In the genomic region with DNA sequence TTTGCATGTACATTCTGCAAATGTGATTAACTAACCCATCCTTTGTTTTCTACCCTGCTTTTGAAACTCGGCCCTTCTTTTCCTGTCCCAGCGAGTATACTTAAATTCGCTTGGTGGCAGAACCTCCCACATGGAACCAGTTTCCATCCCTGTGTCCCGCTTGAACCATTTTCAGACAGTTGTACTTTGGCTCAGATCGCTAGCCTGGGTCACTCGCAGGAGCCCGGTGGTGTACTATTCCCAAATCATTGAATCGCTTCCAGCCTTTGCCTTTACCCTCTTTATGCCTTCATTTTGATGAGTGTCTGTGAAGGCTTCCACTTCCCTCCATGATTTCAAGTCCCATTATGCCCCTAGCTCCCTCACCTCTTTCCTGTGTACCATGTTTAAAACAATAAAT, we compare ENCODE assay signal across 22 mouse cellular contexts. TPM values are rescaled to one million over a fixed set of nuclear protein-coding genes. Genes with fewer than 3 reads are reported as not detected.
A peak's percentile ranks its signal among the peaks of the same experiment; 100 is the strongest.
DNase-seq lines count a peak whose midpoint lies in the region; ATAC-seq and TF ChIP-seq lines count a peak whose summit lies in the region.
"Had no signal": no experiment of that assay in that cellular context is flagged by ENCODE, and none has a peak within 500 bp of the region (broad histone marks: within the 10 kb centered on the region; RNA-seq: fewer than 3 reads in every experiment).

No protein-coding gene starts in this region.

- DNase-seq in forebrain, embryonic 14.5 days (ENCODE audit: low spot score) = no peak
- DNase-seq in hindbrain, postnatal 0 days (ENCODE audit: low spot score) = no peak
- DNase-seq in midbrain, postnatal 0 days (ENCODE audit: low spot score) = no peak
- no peak for DNase-seq in gastrocnemius, postnatal 25 days
- no peak for DNase-seq in ovary, postnatal 14 days (ENCODE audit: low spot score)
- DNase-seq in spleen, postnatal 14 days (ENCODE audit: low spot score in 2 of 2) = no peak
- DNase-seq: adrenal gland, postnatal 36 days; heart, postnatal 4 days; kidney, adult 2 months; kidney, postnatal 14 days; spleen, adult 18-20 months; thymus, postnatal 25 days had no signal

- no peak for TF ChIP-seq CTCF in hindbrain, postnatal 0 days (IDR thresholded peaks at IDR 0.05; ENCODE audit: low read depth)
- TF ChIP-seq CTCF in midbrain, postnatal 0 days (IDR thresholded peaks at IDR 0.05) = no peak

- H3K4me1 ChIP-seq in forebrain, embryonic 14.5 days (ENCODE audit: control insufficient read depth, insufficient read depth, low read length) = peaks cover 14% of the 10 kb centered on the region
- H3K4me1 ChIP-seq in forebrain, embryonic 16.5 days (replicated peaks; ENCODE audit: control insufficient read depth, insufficient read depth, low read length) = peaks cover 35% of the 10 kb centered on the region
- peaks cover 37% of the 10 kb centered on the region for H3K4me1 ChIP-seq in hindbrain, embryonic 12.5 days
- peaks cover 4% of the 10 kb centered on the region; the same call in 1 of the 2 replicates for H3K4me1 ChIP-seq in hindbrain, postnatal 0 days (ENCODE audit: insufficient read depth, low read length)
- H3K4me1 ChIP-seq in midbrain, postnatal 0 days (ENCODE audit: insufficient read depth, low read length) = peaks cover 11% of the 10 kb centered on the region

- H3K9me3 ChIP-seq in forebrain, embryonic 14.5 days (replicated peaks; ENCODE audit: control insufficient read depth, low read length) = no peaks in the 10 kb centered on the region
- no peaks in the 10 kb centered on the region for H3K9me3 ChIP-seq in forebrain, embryonic 16.5 days (ENCODE audit: control insufficient read depth, low read length)
- no peaks in the 10 kb centered on the region for H3K9me3 ChIP-seq in hindbrain, embryonic 12.5 days (replicated peaks)
- no peaks in the 10 kb centered on the region for H3K9me3 ChIP-seq in hindbrain, postnatal 0 days (ENCODE audit: low read length)
- H3K9me3 ChIP-seq in midbrain, postnatal 0 days (ENCODE audit: low read length) = no peaks in the 10 kb centered on the region
- H3K9me3 ChIP-seq: embryonic facial prominence, embryonic 12.5 days; heart, embryonic 13.5 days; limb, embryonic 13.5 days; stomach, embryonic 15.5 days had no signal

- H3K27ac ChIP-seq in forebrain, embryonic 14.5 days (ENCODE audit: low read depth, low read length) = no peak overlapping the region
- H3K27ac ChIP-seq in forebrain, embryonic 16.5 days (ENCODE audit: low read length) = no peak overlapping the region
- H3K27ac ChIP-seq in hindbrain, embryonic 12.5 days = no peak overlapping the region
- H3K27ac ChIP-seq in hindbrain, postnatal 0 days = 0 out of 2 replicates have a peak overlapping the region, but pooled peaks have one; percentile 20
- H3K27ac ChIP-seq in midbrain, postnatal 0 days (ENCODE audit: low read depth, low read length) = no peak overlapping the region
- H3K27ac ChIP-seq: embryonic facial prominence, embryonic 12.5 days; heart, embryonic 13.5 days; limb, embryonic 13.5 days; liver, embryonic 14.5 days; stomach, embryonic 15.5 days had no signal

- no peaks in the 10 kb centered on the region for H3K36me3 ChIP-seq in forebrain, embryonic 14.5 days (ENCODE audit: control insufficient read depth, insufficient read depth, low read length)
- no peaks in the 10 kb centered on the region for H3K36me3 ChIP-seq in forebrain, embryonic 16.5 days (ENCODE audit: control insufficient read depth, insufficient read depth)
- H3K36me3 ChIP-seq in hindbrain, embryonic 12.5 days = no peaks in the 10 kb centered on the region
- no peaks in the 10 kb centered on the region for H3K36me3 ChIP-seq in hindbrain, postnatal 0 days (ENCODE audit: insufficient read depth, low read length)
- no peaks in the 10 kb centered on the region for H3K36me3 ChIP-seq in midbrain, postnatal 0 days (ENCODE audit: insufficient read depth, low read length)
- H3K36me3 ChIP-seq: embryonic facial prominence, embryonic 12.5 days; heart, embryonic 13.5 days; limb, embryonic 13.5 days; stomach, embryonic 15.5 days had no signal

- H3K9ac ChIP-seq in forebrain, embryonic 14.5 days (ENCODE audit: low read length) = no peak overlapping the region
- no peak overlapping the region for H3K9ac ChIP-seq in forebrain, embryonic 16.5 days (replicated peaks; ENCODE audit: low read depth, low read length)
- no peak overlapping the region for H3K9ac ChIP-seq in hindbrain, embryonic 12.5 days
- no peak overlapping the region; the same call in 1 of the 2 replicates for H3K9ac ChIP-seq in hindbrain, postnatal 0 days (replicated peaks; ENCODE audit: low read length)
- no peak overlapping the region for H3K9ac ChIP-seq in midbrain, postnatal 0 days (replicated peaks; ENCODE audit: low read length, poor library complexity, severe bottlenecking)
- H3K9ac ChIP-seq: embryonic facial prominence, embryonic 12.5 days; heart, embryonic 13.5 days; limb, embryonic 13.5 days; liver, embryonic 14.5 days; stomach, embryonic 15.5 days had no signal

- no peak overlapping the region for H3K4me3 ChIP-seq in forebrain, embryonic 14.5 days (ENCODE audit: low read depth, low read length)
- H3K4me3 ChIP-seq in forebrain, embryonic 16.5 days (replicated peaks; ENCODE audit: low read length) = no peak overlapping the region
- peak overlapping the region; percentile 66 for H3K4me3 ChIP-seq in hindbrain, embryonic 12.5 days
- H3K4me3 ChIP-seq in hindbrain, postnatal 0 days (ENCODE audit: low read length) = peak overlapping the region; percentile 42
- no peak overlapping the region for H3K4me3 ChIP-seq in midbrain, postnatal 0 days (ENCODE audit: low read depth, low read length)
- H3K4me3 ChIP-seq: embryonic facial prominence, embryonic 12.5 days; limb, embryonic 13.5 days; myocyte; stomach, embryonic 15.5 days had no signal

- ATAC-seq in forebrain, embryonic 14.5 days = no peak
- ATAC-seq in forebrain, embryonic 16.5 days = no peak
- ATAC-seq in hindbrain, embryonic 12.5 days (ENCODE audit: low FRiP score) = no peak
- no peak for ATAC-seq in hindbrain, postnatal 0 days
- no peak for ATAC-seq in midbrain, postnatal 0 days (ENCODE audit: low FRiP score)
- ATAC-seq: lung, postnatal 0 days had no signal

- H3K27me3 ChIP-seq in forebrain, embryonic 14.5 days (replicated peaks; ENCODE audit: control insufficient read depth, insufficient read depth, low read length) = peaks cover 39% of the 10 kb centered on the region
- peaks cover 35% of the 10 kb centered on the region for H3K27me3 ChIP-seq in forebrain, embryonic 16.5 days (replicated peaks; ENCODE audit: control insufficient read depth, insufficient read depth, low read length)
- peaks cover 47% of the 10 kb centered on the region for H3K27me3 ChIP-seq in hindbrain, embryonic 12.5 days
- peaks cover 15% of the 10 kb centered on the region for H3K27me3 ChIP-seq in hindbrain, postnatal 0 days (ENCODE audit: insufficient read depth, low read length)
- peaks cover 43% of the 10 kb centered on the region for H3K27me3 ChIP-seq in midbrain, postnatal 0 days (ENCODE audit: insufficient read depth, low read length)

- WGBS in forebrain, embryonic 14.5 days = 58% methylated on average over 8 of the region's 8 CpGs
- 63% methylated on average over 8 of the region's 8 CpGs for WGBS in forebrain, embryonic 16.5 days
- 65% methylated on average over 8 of the region's 8 CpGs for WGBS in hindbrain, embryonic 12.5 days
- 57% methylated on average over 8 of the region's 8 CpGs for whole genome bisulfite sequencing in hindbrain, postnatal 0 days
- WGBS in midbrain, postnatal 0 days = 49% methylated on average over 8 of the region's 8 CpGs

- 0 out of 2 replicates have a peak overlapping the region, but pooled peaks have one; percentile 97 for H3K4me2 ChIP-seq in forebrain, embryonic 14.5 days (ENCODE audit: low read length)
- no peak overlapping the region for H3K4me2 ChIP-seq in forebrain, embryonic 16.5 days (ENCODE audit: low read length)
- peak overlapping the region; percentile 92 for H3K4me2 ChIP-seq in hindbrain, embryonic 12.5 days (replicated peaks)
- H3K4me2 ChIP-seq in hindbrain, postnatal 0 days (ENCODE audit: low read depth, low read length) = peak overlapping the region; percentile 70
- 0 out of 2 replicates have a peak overlapping the region, but pooled peaks have one; percentile 91 for H3K4me2 ChIP-seq in midbrain, postnatal 0 days (ENCODE audit: low read depth, low read length, poor library complexity, severe bottlenecking)
- H3K4me2 ChIP-seq: embryonic facial prominence, embryonic 12.5 days; limb, embryonic 13.5 days; stomach, embryonic 15.5 days had no signal

RNA-seq across cellular contexts. Expression of a gene that starts 2.0 kb away (rescaled TPM):
- polyA plus RNA-seq in forebrain, embryonic 14.5 days (2014; fragmentation: Nextera tagmentation; extraction: Ambion mirVana) = 9.4 and 11.0 TPM in 2 replicates
- polyA plus RNA-seq in forebrain, embryonic 16.5 days (2015; fragmentation: Nextera tagmentation; extraction: Ambion mirVana) = 4.6 and 5.9 TPM in 2 replicates
- polyA plus RNA-seq in hindbrain, embryonic 12.5 days (2016; fragmentation: Nextera tagmentation; extraction: Ambion mirVana) = 21.5 and 27.0 TPM in 2 replicates
- 163 and 181 TPM in 2 replicates for total RNA-seq in hindbrain, postnatal 0 days (2014; rRNA removed)
- polyA plus RNA-seq in hindbrain, postnatal 0 days (2015; fragmentation: Nextera tagmentation; extraction: Ambion mirVana) = 56.8 and 64.9 TPM in 2 replicates
- 48.2 and 77.3 TPM in 2 replicates for total RNA-seq in midbrain, postnatal 0 days (2014; rRNA removed)
- 17.3 and 24.0 TPM in 2 replicates for polyA plus RNA-seq in midbrain, postnatal 0 days (2015; fragmentation: Nextera tagmentation; extraction: Ambion mirVana)
- total RNA-seq in gastrocnemius, postnatal 25 days (2021) = under 1 TPM in 1 of 2 experiments, not detected in 1; 0.16 TPM
- total RNA-seq: common myeloid progenitor, adult 5-6 weeks had no signal
- polyA plus RNA-seq: lung, postnatal 0 days had no signal

Comparison
In these comparisons a context has a peak if more than half of its experiments do, and no peak if none do; other contexts are left out.
1. H3K4me3 ChIP-seq: peak in hindbrain, embryonic 12.5 days (single experiment) and hindbrain, postnatal 0 days (single experiment); none in forebrain, embryonic 14.5 days (single experiment), forebrain, embryonic 16.5 days (single experiment) and midbrain, postnatal 0 days (single experiment).